Mouse (Mus musculus) adrenal gland, postnatal 14 days (tissue): ENCODE results near the gene Sart1. TPM values are rescaled to one million over a fixed set of nuclear protein-coding genes. Genes with fewer than 3 reads are reported as not detected.
"Not testable (repeated sequence)": the region's sequence is repeated elsewhere in the genome, so short reads cannot be mapped to it uniquely, and the experiment has no call there.

Source experiments
- DNase-seq: peaks from one replicate; pipeline ENCODE4 v3.0.0; 2021; ENCODE audit warnings: mixed read lengths
- total RNA-seq: library from RNA; stranded (reverse); gene quantifications from 2 replicates; pipeline ENCODE4 v1.2.3, GENCODE M21; 2021

The Sart1 gene
- total RNA-seq, 1 experiment from 2014 or later: 75.7 TPM

DNA sequence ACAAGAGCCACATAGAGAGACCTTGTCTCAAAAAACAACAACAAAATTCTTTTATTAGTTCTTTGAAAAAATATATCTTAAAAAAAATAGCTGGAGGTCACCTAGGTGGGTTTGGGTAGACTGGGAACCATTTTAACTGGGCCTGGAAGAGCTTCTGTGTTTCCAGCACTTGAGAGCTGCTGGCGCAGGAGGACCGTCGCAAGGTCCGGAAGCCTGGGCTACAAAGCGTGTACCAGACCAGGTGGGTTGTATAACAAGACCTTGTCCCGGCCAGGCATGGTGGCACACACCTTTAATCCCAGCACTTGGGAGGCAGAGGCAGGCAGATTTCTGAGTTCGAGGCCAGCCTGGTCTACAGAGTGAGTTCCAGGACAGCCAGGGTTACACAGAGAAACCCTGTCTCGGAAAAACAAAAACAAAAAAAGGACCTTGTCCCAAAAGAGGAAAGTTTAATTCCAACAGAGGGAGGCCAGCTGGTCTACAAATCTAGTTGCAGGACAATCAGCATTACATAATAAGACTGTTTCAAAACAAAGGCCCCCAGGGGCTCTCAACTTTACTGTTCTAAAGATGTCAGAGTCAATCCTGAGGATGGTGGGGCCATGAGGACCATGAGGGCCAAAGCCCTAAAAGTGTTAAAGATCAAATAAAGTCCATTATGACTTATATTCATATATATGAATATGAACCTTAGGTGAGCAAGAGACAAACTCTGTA is 30.4 kb upstream of the Sart1 start:
- no peak for DNase-seq

GRCm38 (mm10) chr19:5414534-5414957 is 26.0 kb upstream of the Sart1 start:
- peak; percentile 63 for DNase-seq

GRCm38 (mm10) chr19:5413840-5414239 is 25.3 kb upstream of the Sart1 start:
- no peak for DNase-seq

DNA sequence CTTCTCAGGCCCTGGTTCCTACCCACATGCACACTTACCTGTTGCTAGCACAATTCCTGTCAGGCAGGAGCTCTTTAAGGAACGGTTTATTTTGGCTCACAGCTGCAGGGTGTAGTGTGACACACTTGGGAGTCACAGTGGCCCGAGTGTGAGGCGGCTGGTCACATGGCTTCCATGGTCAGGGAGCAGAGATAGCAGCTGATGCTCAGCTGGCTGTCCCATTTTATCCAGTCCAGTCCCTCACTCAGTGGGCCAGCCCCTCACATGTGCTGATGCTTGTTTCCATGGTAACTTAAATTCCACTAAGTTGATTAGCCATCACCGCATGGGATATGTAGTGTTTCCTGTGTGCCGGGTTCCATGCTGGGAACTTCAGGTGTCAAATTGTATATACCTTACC is 23.5 kb upstream of the Sart1 start:
- DNase-seq: no peak

GRCm38 (mm10) chr19:5410641-5411040 is 22.1 kb upstream of the Sart1 start:
- no peak for DNase-seq

DNA sequence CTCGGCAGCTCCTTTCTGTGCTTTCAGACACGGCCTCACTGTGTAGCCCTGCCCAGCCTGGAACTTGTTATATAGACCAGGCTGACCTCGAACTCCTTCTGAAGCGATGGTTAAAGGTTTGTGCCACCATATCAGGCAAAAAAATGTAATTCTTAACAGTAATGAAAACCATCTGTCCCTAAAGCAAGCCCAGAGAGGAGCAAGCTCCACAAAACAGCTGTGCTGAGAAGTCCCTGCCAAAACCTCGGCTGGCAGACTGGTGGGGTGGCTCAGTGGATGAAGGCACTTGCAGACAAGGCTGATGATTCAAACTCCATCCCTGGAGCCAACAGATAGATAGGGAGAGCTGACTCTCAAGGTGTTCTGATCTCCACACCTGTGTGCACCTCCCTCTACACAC is 20.6 kb upstream of the Sart1 start:
- DNase-seq: no peak

DNA sequence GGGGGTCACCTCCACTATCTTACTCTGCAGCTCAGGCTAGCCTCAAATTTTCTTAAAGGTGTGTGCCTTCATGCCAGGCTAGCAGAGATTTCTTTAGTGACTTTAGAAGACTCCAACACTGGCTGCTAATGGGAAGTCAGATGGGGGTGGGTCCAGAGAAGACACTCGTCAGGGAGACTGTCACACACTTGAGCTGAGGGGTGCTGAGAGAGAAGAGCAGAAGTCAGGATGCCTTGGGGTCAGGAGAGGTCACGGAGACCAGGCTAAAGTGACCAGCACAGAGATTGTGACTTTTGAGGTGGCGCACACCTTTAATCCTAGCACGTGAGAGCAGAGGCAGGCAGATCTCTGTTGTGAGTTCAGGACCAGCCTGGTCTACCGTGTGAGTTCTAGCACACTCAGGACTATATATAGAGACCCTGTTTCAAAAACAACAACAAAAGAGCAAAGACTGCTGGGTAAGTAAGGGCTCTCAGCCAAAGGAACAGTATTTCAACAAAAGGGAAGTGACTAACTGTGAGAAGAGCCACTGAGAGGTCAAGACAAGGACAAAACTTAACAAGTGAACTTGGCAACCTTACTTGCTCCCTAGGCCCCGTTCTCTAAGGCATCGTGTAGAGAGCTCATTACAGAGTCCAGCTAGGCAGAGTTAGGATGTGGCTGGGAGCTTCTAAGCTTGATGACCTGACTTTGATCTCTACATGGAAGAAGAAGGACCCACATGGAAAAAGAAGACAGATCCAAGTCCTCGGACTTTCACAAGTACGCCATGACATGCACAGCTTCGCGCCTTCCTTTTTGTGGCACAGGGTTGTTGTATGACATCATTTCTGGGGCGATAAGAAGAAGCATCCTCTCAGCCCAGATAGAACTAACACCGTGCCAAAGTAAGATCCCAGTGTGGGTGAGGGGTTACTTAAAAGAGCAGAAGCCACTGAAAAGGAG is 19.8 kb upstream of the Sart1 start:
- no peak for DNase-seq

DNA sequence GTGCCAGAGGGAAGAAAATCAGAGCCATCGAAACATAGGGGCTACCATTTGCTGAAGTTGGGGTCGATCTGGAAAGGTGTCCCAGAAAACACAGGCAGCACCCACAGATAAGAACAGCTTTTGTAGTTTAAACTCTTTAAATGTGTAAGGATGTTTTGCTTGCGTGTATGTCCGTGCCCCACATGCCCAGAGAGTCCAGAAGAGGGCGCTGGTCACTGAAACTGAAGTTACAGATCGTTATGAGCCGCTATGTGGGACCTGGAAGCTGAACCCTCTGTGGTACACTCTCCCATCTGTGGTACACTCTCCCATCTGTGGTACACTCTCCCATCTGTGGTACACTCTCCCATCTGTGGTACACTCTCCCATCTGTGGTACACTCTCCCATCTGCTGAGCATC is 18.6 kb upstream of the Sart1 start:
- peak; percentile 84 for DNase-seq

DNA sequence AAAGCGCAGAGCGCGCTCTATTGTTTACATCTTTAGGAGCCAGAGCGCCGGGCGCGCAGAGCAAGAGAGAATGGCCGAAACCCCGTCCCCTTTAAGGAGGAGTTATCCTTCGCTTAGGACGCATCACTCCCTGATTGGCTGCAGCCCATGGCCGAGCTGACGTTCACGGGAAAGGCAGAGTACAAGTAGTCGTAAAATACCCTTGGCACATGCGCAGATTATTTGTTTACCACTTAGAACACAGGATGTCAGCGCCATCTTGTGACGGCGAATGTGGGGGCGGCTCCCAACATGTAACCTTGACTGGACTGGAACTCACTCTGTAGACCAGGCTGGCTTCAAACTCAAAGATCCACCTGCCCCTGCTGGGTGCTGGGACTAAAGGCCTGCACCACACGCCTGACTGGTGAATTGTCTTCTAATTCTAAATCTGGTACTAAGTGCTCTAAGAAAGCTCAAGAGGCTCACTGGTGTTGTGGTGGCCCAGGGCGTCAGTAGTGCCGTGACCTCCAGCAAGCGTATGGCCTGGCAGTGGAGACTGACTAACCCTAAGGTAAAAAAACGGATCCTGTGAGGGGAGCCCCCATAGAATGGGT is 18.1 kb upstream of the Sart1 start:
- DNase-seq: peak; percentile 63

GRCm38 (mm10) chr19:5405924-5406323 is 17.4 kb upstream of the Sart1 start:
- DNase-seq: no peak

GRCm38 (mm10) chr19:5402293-5402692 is 13.8 kb upstream of the Sart1 start, which contains the start of gene Tsga10ip:
Gene Tsga10ip, minus strand, starts transcription at chr19:5402526.
- DNase-seq: no peak

- DNase-seq: not testable (repeated sequence)
These were observed 12.6 kb upstream of the Sart1 start for GRCm38 (mm10) chr19:5401073-5401472.

- DNase-seq: no peak
These were observed 6.9 kb upstream of the Sart1 start for GRCm38 (mm10) chr19:5395371-5395770.

DNA sequence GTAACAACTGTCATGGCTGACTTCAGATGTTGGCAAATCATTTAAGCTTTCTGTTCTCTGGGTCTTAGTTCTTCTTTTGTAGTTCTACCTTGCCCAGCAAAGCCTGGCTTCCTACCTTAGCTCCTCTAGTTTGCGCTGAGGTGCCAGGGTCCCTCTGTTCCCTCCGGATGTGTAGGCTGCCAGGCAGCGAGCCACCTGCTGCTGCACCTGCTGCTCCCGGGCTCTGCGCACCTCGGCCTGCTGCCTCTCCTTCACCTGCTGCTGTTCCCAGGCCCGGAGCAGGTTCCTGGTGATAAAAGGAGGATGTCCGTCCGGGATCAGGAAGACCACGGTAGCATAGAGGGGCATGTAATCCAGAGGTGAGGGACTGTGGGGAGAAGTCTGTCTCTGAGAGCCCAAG is 5.7 kb upstream of the Sart1 start:
- no peak for DNase-seq

DNA sequence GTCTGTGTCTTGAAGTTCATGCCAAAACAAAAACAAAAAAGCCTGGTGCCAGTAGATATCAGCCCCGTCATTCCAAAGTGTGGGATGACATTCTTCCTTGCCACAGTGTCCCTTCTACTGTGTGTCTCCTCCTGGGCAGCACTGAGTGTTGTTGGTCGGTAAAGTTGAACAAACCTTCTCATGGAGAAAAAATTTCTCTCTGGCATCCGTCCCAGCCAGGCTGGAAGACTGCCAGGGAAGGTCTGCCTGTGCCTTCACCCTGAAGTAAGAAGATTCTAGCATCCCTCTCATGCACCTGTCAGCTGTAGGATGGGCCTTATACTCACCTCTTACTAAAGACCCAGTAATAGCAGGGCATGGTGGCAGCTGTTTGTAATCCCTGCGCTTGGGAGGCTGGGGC is 4.4 kb upstream of the Sart1 start:
- DNase-seq: peak; percentile 89

- no peak for DNase-seq
These were observed 1.9 kb upstream of the Sart1 start for GRCm38 (mm10) chr19:5390416-5390815.

DNA sequence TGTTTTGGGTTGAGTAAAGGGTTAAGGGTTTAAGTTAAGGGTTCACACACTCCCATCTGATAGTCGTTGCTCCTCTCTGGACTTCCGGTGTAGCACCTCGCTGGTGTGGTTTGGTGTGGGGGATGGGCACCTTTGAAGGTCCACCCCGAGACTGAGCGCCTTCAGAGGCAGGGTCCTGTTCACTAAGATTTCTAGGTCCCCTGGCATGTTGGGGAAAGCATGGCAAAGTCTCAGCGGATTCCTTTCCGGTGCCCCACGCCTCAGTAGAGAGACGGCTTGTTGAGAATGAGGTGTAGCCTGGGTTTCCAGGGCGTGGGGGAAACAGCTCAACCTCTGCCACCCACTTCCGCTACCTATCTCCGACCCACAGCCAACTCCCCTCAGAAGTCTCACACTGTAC is 1.1 kb upstream of the Sart1 start:
- DNase-seq: peak; percentile 66

GRCm38 (mm10) chr19:5388011-5388441 is 477 bp downstream of the Sart1 start:
- peak; percentile 69 for DNase-seq

DNA sequence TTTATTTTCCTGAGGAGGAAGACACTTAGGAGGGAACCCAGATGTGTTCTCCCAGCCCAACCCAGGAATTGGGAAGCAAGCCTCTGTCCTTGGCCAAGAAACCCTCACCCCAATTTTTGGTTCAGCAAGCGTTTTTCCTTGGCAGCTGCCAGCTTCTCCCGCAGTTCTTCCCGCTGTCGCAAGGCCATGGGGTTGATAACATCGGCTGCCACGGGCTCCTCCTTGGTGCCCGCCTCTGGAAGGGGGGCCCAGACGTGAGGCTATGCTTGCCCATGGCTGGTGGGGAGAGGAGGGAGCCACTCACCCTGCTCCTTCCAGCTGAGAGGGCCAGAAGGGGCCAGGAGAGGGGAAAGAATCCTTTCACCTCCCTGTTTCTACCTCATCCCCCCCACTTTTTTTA is 3.8 kb downstream of the Sart1 start:
- no peak for DNase-seq

GRCm38 (mm10) chr19:5383326-5383725 is 5.2 kb downstream of the Sart1 start:
- DNase-seq: no peak

GRCm38 (mm10) chr19:5377446-5377845 is 11.1 kb downstream of the Sart1 start:
- DNase-seq: no peak

GRCm38 (mm10) chr19:5374748-5375147 is 13.8 kb downstream of the Sart1 start:
- no peak for DNase-seq

DNA sequence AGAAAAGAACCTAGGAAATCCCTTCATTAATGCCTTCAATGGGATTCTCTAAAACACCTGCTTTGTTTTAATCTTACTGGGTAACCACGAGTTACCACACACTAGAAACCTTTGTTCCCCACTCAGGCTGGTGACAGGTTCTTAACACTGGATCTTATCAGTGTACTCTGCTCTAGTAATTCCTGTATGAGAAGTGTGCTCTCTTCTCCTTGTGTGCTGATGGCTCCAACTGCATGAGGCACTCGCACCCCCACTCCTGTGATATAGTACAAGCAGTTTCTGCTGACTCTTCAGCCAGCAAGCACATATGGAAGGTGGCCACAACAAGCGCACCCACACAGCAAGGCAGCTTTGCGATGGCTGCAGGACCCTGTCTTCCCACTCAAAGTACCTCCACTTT is 14.3 kb downstream of the Sart1 start:
- DNase-seq: no peak
